Mouse (Mus musculus): ENCODE measurements at regions not wholly inside any gene's neighbourhood (a gene's known extent, or its start where the extent isn't known, plus 50 kb on each side); places are given as distances from the start of the nearest gene placed in this dataset.
"Not testable (repeated sequence)": the region's sequence is repeated elsewhere in the genome, so short reads cannot be mapped to it uniquely, and the experiment has no call there.

GRCm38 (mm10) chr7:64035025-64035606 lies 96.4 kb upstream of the Klf13 start:
- intact Hi-C loops (cut with DNase I), result no loop called here
- DNase-seq, result no peak

GRCm38 (mm10) chr7:64034493-64034892 lies 95.8 kb upstream of the Klf13 start:
- intact Hi-C loops (cut with DNase I), result no loop called here
- DNase-seq, result no peak

- intact Hi-C loops (cut with DNase I), result no loop called here
Observed at GRCm38 (mm10) chr7:64033388-64033787, 94.7 kb upstream of the Klf13 start.

GRCm38 (mm10) chr7:64032921-64033354 lies 94.2 kb upstream of the Klf13 start:
- no peak for DNase-seq
- intact Hi-C loops (cut with DNase I), result no loop called here

More at GRCm38 (mm10) chr7:64033388-64033787, 94.7 kb upstream of the Klf13 start:
- no peak for DNase-seq

- no peak for DNase-seq
- intact Hi-C loops (cut with DNase I), result no loop called here
Observed at GRCm38 (mm10) chr7:64030650-64031049, 91.9 kb upstream of the Klf13 start.

GRCm38 (mm10) chr7:64027100-64027499 lies 88.4 kb upstream of the Klf13 start:
- DNase-seq, result no peak
- intact Hi-C loops (cut with DNase I), result loop anchor here (5.0 kb wide), 1 partner anchor 85 kb away; no protein-coding TSS in a partner anchor

GRCm38 (mm10) chr7:64025155-64025554 lies 86.4 kb upstream of the Klf13 start:
- no peak for DNase-seq
- intact Hi-C loops (cut with DNase I), result loop anchor here (5.0 kb wide), 1 partner anchor 83 kb away; no protein-coding TSS in a partner anchor

- DNase-seq, result no peak
- intact Hi-C loops (cut with DNase I), result no loop called here
Observed at GRCm38 (mm10) chr7:64024253-64024652, 85.5 kb upstream of the Klf13 start.

GRCm38 (mm10) chr7:64022711-64023468 lies 84.2 kb upstream of the Klf13 start:
- DNase-seq, result no peak
- intact Hi-C loops (cut with DNase I), result no loop called here

- intact Hi-C loops (cut with DNase I), result no loop called here
- DNase-seq, result no peak
Observed at GRCm38 (mm10) chr7:64021241-64022108, 82.8 kb upstream of the Klf13 start.

- intact Hi-C loops (cut with DNase I), result no loop called here
- no peak for DNase-seq
Observed at GRCm38 (mm10) chr7:64018107-64018506, 79.4 kb upstream of the Klf13 start.

GRCm38 (mm10) chr7:64016874-64017273 lies 78.2 kb upstream of the Klf13 start:
- intact Hi-C loops (cut with DNase I), result no loop called here
- no peak for DNase-seq

GRCm38 (mm10) chr7:64015136-64015535 lies 76.4 kb upstream of the Klf13 start:
- intact Hi-C loops (cut with DNase I); DNase-seq: not testable (repeated sequence)

- intact Hi-C loops (cut with DNase I), result no loop called here
- DNase-seq, result no peak
Observed at GRCm38 (mm10) chr7:64014227-64014626, 75.5 kb upstream of the Klf13 start.

- no peak for DNase-seq
Observed at GRCm38 (mm10) chr7:64013023-64013547, 74.4 kb upstream of the Klf13 start.

GRCm38 (mm10) chr7:64012268-64012601 lies 73.5 kb upstream of the Klf13 start:
- intact Hi-C loops (cut with DNase I), result no loop called here
- no peak for DNase-seq

More at GRCm38 (mm10) chr7:64013023-64013547, 74.4 kb upstream of the Klf13 start:
- intact Hi-C loops (cut with DNase I), result no loop called here

- no peak for DNase-seq
- intact Hi-C loops (cut with DNase I), result no loop called here
Observed at GRCm38 (mm10) chr7:64011563-64012267, 73.0 kb upstream of the Klf13 start.

- DNase-seq, result no peak
- intact Hi-C loops (cut with DNase I), result no loop called here
Observed at GRCm38 (mm10) chr7:64010640-64011039, 71.9 kb upstream of the Klf13 start.

GRCm38 (mm10) chr7:64007766-64008165 lies 69.1 kb upstream of the Klf13 start:
- no peak for DNase-seq

GRCm38 (mm10) chr7:64006935-64007334 lies 68.2 kb upstream of the Klf13 start:
- DNase-seq, result no peak
- intact Hi-C loops (cut with DNase I), result no loop called here

More at GRCm38 (mm10) chr7:64007766-64008165, 69.1 kb upstream of the Klf13 start:
- intact Hi-C loops (cut with DNase I), result no loop called here

All from gastrocnemius, postnatal 36 days (tissue).